Mouse (Mus musculus) A20 (cell line): ENCODE data around the gene Rhou.

Experiments used
- DNase-seq: peaks from one replicate; pipeline ENCODE4 v3.0.0-alpha.2; 2011; ENCODE audit warnings: low read depth, low spot score

Rhou gene

DNA sequence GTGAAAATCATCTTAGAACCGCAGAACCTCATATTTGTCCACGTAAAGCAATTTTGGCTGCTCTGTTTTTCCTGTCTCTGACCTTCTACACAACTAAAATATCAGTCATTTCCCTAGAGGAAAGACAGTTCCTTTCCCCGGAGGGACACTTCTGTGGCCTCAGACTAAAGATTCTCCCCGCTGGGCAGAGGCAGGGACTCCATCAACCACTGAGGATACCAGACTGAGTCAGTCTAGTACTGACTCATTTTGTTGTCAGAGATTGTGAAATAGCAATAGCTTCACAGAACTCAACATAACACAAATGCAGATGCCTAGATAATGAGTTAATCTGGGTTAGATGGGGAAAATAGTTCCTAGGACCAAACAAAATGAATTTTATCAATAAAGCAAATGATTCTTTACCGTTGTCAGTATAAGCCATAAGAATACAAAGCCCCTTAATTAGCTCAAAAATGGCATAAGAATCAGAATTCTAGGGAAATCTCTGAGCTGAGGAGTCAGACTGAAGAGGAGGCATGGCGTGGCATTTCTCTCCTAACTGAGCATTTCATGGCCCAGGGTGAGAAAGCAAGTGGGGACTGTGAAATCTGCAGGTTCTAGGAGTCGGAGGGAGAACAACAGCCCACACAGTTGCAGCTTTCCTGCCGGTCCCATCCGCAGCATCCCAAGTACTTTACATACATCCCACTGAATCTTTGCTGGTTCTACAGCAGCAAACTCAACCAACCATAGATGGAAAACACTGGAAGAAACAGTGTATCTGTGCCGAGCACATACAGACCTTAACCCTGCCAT, 38.6 kb downstream of the Rhou start:
- no peak for DNase-seq

- DNase-seq: no peak
Observed at GRCm38 (mm10) chr8:123696167-123696566, 42.4 kb downstream of the Rhou start.

- no peak for DNase-seq
Observed at GRCm38 (mm10) chr8:123697329-123697728, 43.6 kb downstream of the Rhou start.

- no peak for DNase-seq
Observed at GRCm38 (mm10) chr8:123700399-123701070, 46.8 kb downstream of the Rhou start.

- no peak for DNase-seq
Observed at GRCm38 (mm10) chr8:123701952-123702587, 48.3 kb downstream of the Rhou start.

DNA sequence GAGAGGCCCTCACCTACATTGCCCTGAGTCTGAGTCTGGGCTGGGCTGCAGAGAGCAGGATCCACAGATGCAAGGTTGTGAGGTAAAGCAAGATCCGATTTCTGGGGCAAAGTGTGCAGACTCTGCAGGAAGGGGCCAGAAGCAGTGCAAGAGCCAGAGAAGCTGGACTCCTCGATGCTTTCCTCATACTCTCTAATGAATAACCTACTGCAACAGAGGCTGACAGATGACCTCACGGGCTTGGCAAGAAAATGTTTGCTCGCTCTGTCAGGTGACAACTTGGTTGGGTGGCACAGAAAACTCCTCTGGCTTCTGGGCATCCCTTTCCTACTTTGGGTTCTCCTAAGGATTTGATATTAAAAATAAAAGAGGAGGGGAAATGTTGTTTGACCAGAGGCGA, 51.6 kb downstream of the Rhou start:
- DNase-seq: no peak

- no peak for DNase-seq
Observed at GRCm38 (mm10) chr8:123707137-123707536, 53.4 kb downstream of the Rhou start.

- DNase-seq: peak; percentile 9
Observed at GRCm38 (mm10) chr8:123708729-123709128, 55.0 kb downstream of the Rhou start.

DNA sequence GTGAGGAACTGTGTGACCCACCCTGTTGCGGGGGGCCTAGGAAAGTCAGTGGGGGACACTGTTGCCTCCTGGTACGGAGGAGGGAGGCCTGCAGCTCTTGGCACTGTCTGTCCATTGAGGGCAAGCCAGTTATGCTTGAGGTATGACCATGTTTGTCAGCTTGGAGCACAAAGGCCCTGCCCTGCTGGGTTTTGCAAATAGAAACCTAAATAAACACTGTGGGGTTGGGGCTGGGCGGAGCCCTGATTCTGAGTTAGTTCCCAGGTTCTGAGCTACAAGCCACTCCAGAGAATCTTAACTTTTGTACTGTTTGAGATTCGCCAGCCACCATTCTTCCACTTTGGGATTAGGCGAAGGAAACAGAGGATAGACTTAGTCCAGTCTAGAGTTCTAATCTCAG, 56.6 kb downstream of the Rhou start:
- no peak for DNase-seq
